Mouse (Mus musculus) thymus, postnatal 4 days (tissue): Measurements from ENCODE around the gene Zfp112.
A peak's percentile ranks its signal among the peaks of the same experiment; 100 is the strongest.
"Not testable (repeated sequence)": the region's sequence is repeated elsewhere in the genome, so short reads cannot be mapped to it uniquely, and the experiment has no call there.

Source experiments
- DNase-seq: peaks from one replicate; pipeline ENCODE4 v3.0.0; 2021

Zfp112 gene

DNA sequence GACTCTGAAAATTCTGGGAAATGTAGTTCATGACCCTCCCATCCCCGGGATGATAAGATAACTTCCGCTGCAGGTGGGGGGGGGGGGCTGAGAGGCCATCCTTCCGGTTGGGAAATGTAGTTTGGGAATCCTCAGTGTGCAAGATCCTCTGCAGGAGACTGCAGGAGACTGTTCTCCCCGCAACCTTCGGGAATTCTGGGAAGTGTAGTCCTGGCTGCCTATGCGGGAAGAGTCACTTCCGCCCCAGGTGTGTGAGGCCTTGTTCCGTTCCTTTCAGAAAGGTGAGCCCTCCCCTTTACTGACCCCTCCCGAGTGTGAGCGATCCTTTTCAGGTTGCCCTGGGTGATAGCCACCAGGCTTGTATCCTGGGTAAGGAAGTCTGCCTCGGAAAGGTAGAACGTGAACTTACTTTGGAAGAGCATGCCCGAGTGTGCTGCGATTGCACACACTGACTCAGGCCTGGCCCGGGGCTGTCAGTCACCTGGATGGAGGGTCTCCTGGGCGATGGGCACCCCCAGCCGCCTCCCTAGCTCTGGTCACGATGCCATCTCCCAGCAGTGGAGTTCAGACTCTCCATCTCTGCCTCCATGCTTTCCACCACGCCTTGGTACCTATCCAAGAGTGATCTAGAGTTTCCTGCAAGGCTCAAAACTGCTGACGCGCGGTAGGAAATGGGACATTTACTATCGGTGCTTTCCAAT, at the start of gene Zfp112:
Gene Zfp112 (plus strand): TSS at position 159 of the 701 bp plus-strand sequence.
- DNase-seq, result no peak

- DNase-seq, result not testable (repeated sequence)
These were observed 37.7 kb upstream of the Zfp112 start for GRCm38 (mm10) chr7:24074424-24074823.

GRCm38 (mm10) chr7:24081634-24082431, 30.3 kb upstream of the Zfp112 start, which contains the start of gene Zfp180:
Gene Zfp180, plus strand, starts transcription at chr7:24081924.
- DNase-seq, result peak; percentile 93

DNA sequence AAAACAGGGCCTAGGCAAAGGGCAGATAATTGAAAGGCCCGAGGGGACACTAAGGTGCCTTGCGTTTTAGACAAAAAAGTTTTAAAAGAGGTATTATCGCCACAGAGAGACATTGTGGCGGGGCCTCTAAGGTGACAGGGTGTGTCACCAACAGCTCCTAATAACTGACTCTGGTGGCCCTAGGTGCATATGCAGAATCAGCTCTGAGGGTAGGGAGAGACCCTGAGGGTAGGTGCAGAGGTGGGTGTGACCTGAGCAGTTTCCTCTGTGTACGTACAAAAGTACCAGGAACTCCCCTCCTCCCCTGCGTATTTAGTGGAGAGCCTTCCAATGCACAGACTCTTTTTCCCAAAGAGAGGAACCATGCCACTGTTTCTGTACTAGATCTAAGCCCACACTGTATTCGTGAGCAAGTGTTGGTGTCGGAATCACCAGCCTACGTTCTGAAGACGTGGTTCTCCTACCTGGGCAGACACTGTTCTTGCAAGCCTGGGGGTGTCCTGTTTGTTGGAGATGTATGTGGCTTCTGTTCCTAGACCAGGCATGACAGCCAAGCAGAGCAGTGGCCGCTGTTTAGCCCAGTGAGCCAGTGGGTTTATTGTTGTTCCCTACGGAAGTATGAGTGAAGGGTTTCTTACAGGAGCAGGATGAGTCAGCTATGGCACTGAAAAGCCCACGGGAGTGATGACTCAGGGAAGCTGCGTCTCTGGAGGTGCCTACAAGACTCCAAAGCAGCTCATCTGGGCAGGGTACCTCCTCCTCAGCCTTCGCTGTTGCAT, 29.5 kb upstream of the Zfp112 start:
- no peak for DNase-seq

- no peak for DNase-seq
These were observed 25.2 kb upstream of the Zfp112 start for GRCm38 (mm10) chr7:24086871-24087270.

- no peak for DNase-seq
These were observed 24.5 kb upstream of the Zfp112 start for GRCm38 (mm10) chr7:24087485-24088125.

- DNase-seq, result no peak
These were observed 7.7 kb upstream of the Zfp112 start for GRCm38 (mm10) chr7:24104403-24104802.

DNA sequence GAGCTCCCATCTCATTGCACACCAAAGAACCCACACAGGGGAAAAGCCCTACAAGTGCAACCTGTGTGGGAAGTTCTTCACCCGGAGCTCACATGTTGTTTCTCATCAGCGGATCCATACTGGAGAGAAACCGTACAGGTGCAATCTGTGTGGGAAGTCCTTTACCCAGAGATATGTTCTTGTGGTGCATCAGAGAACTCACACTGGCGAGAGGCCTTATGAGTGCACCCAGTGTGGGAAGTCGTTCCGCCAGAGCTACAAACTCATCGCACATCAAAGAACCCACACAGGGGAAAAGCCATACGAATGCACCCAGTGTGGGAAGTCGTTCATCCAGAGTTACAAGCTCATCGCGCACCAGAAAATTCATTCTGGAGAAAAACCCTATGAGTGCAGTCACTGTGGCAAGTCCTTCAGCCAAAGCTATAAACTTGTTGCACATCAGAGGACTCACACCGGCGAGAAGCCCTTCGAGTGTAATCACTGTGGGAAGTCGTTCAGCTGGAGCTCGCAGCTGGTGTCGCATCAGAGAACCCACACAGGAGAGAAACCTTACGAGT, 6.9 kb upstream of the Zfp112 start:
- no peak for DNase-seq

DNA sequence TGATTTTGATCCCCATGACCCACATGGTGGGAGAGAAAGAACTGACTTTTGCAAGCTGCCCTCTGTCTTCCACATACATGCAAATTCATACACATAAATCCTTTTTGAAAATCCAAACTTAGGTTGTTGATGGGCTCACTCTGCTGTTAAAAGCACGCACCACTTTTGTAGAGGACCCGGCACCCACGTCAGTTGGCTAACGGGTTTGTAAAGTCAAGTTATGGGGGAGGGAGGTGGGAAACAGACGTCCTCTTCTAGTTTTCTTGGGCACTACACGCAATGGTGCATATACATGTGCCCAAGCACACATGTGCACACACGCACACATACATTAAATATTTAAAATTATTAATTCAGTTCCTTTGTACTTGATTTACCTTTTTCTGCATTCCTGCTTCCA, 1.3 kb upstream of the Zfp112 start:
- DNase-seq, result no peak

GRCm38 (mm10) chr7:24111772-24112155, 350 bp upstream of the Zfp112 start:
- no peak for DNase-seq

DNA sequence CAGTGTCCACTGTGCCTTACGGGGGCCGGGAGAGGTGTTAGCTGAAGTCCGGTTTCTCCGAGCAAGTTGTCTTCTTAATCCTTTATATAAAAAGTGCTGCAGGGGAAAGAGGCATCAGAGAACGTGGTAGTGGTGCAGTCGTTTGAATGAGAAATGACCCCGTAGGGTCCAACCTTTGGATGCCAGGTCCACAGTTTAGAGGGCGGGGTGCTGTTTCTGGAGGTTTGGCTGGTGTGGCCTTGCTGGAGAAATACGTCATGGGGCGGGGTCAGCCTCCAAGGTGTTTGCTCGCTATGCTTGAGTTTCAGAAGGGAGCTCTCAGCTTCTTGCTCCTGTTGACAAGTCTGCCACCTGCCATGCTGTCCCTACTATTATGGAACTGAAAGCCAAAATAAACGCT, 887 bp downstream of the Zfp112 start:
- no peak for DNase-seq

DNA sequence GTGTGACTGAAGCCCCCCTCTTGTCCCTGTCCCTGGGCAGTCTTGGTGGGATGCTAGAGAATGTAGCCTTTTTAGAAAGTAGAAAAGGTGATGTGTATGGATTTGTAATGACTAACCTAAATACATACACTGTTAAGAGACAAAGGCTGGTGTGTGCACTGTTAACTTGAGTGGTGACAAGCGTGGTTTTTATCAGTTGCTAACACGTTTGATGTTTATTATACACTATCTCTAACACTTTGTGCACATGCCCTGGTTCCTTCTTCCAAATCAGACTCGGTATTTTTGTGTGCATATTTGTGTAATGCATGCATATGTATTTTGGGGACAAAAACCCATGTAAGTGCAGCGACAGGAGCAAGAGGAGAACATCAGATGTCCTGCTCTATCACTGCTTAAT, 4.5 kb downstream of the Zfp112 start:
- no peak for DNase-seq

- DNase-seq, result no peak
These were observed 21.4 kb downstream of the Zfp112 start for GRCm38 (mm10) chr7:24133425-24133995.

DNA sequence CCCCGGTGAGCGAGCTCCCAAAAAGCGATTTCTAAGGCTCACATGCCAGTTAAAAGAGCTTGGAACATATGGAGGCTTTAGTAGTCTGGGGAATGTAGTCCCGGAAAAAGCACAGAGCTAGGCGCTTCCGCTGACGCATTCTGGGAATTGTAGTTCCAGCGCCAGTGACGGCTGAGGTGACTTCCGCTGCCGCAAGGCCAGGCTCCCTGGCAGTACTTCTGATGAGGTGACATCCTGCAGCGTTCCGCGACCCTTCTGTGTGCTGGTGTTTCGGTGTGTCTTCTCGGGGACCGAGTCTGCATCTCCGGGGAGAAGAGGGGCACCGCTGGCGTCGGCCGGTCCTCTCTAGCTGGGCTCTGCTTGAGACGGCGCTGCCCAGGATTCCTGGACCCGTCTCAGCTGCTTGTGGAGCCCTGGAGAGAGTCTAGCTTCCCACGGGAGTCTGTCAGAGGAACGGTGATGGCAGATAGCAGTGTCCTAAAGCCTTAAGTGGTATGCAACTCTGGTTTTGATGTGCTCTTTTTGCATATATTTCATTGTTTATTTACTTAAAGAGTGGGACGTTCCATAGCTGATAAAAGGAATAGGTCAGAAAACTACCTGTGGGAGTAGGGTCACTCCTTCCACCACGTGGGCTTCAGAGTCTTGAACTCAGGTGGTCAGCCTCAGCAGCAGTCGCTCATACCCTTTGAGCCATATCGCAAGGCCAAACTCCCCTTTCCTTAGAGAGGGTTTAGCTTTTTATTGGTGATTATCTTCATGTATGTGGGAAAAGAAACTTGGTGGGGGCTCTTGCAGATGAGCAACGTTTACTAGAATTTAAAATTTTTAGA, 22.1 kb downstream of the Zfp112 start, which contains the start of gene Zfp235:
Gene Zfp235 (plus strand): TSS at position 174 of the 833 bp plus-strand sequence.
- peak; percentile 87 for DNase-seq

- no peak for DNase-seq
These were observed 30.5 kb downstream of the Zfp112 start for GRCm38 (mm10) chr7:24142566-24142965.

GRCm38 (mm10) chr7:24153272-24153671, 41.2 kb downstream of the Zfp112 start:
- DNase-seq, result peak; percentile 54

- DNase-seq, result no peak
These were observed 60.1 kb downstream of the Zfp112 start for GRCm38 (mm10) chr7:24172191-24172590.

DNA sequence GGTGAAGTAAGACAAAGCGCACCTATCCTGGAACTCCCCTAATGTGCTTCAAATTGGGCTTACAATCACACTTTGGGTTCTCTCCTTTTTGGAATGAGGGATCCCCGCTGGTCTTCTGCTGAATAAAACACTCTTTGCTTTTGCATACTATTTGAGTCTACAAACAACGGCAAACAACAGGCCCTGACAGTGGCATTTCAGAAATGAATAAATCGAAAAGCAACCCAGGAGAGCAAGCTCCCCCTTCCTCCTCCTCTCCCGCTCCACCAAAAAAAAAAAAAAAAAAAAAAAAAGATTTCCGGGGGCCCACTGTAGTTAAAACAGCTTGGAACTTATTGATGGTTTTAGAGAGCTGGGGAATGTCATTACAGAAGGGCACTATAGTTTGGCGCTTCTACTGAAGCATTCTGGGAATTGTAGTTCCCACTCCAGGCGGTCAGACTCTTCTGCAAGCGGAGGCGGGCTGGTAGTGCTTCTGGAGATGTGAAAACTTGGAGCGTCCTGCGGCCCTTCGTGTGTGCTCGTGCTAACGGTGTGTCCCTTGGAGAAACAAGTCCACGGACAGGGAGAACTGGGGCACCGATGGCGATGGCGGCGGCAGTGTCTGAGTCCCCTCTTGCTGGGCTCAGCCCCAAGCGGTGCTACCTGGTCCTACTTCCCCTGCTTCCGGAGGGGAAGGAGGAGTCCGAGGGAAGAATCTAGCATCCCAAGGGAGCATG, 62.7 kb downstream of the Zfp112 start, which contains the start of gene Zfp114:
Gene Zfp114 (plus strand): TSS at position 443 of the 719 bp plus-strand sequence.
- peak; percentile 56 for DNase-seq

GRCm38 (mm10) chr7:24175337-24175711, 63.2 kb downstream of the Zfp112 start:
- no peak for DNase-seq
